Mouse (Mus musculus) MEL (cell line): ENCODE data around the gene Bcas3.

Experiments used
- CHD1 ChIP-seq: IDR thresholded peaks from 2 replicates; pipeline ENCODE4 v1.6.1; 2012; ENCODE audit warnings: low read depth, mild to moderate bottlenecking, inconsistent platforms, low read length, improper control_type of control experiment
- CHD2 ChIP-seq: IDR thresholded peaks from 2 replicates; pipeline ENCODE4 v1.6.1; 2011; ENCODE audit warnings: low read length, improper control_type of control experiment
- CTCF ChIP-seq, 3 experiments: IDR thresholded peaks in 2 of 3; conservative IDR thresholded peaks in 1 of 3; 2 replicates each; pipeline ENCODE4 v1.5.1; 2011 to 2012; ENCODE audit warnings: low read length in 3 of 3, low read depth in 2 of 3, mild to moderate bottlenecking in 2 of 3, improper control_type of control experiment in 1 of 3, inconsistent platforms in 1 of 3, mixed read lengths in 1 of 3, moderate library complexity in 1 of 3; ENCODE audit not compliant: control insufficient read depth in 1 of 3, insufficient read depth in 1 of 3, poor library complexity in 1 of 3, severe bottlenecking in 1 of 3
- GATA1 ChIP-seq: IDR thresholded peaks from 2 replicates; pipeline ENCODE4 v1.6.1; 2011; ENCODE audit warnings: low read depth, low read length, improper control_type of control experiment
- MAZ ChIP-seq: IDR thresholded peaks from 2 replicates; pipeline ENCODE4 v1.6.1; 2012; ENCODE audit warnings: low read depth, mild to moderate bottlenecking, inconsistent platforms, low read length, improper control_type of control experiment
- POLR2A ChIP-seq, 2 experiments: IDR thresholded peaks; 2 replicates each; pipeline ENCODE4 v1.6.1; 2011 to 2012; ENCODE audit warnings: low read length in 2 of 2, mild to moderate bottlenecking in 2 of 2, control low read depth in 1 of 2, improper control_type of control experiment in 1 of 2, low read depth in 1 of 2, moderate library complexity in 1 of 2; ENCODE audit not compliant: control insufficient read depth in 1 of 2, insufficient read depth in 1 of 2, poor library complexity in 1 of 2
- SIN3A ChIP-seq: IDR thresholded peaks from 2 replicates; pipeline ENCODE4 v1.6.1; 2012; ENCODE audit warnings: low read length, improper control_type of control experiment, inconsistent platforms
- TAL1 ChIP-seq: IDR thresholded peaks from 2 replicates; pipeline ENCODE4 v1.6.1; 2012; ENCODE audit warnings: mild to moderate bottlenecking, inconsistent platforms, low read length, moderate library complexity, mixed read lengths
- ZKSCAN1 ChIP-seq: IDR thresholded peaks from 2 replicates; pipeline ENCODE4 v1.6.1; 2012; ENCODE audit warnings: low read depth, mild to moderate bottlenecking, inconsistent platforms, low read length, improper control_type of control experiment, moderate library complexity

DNA sequence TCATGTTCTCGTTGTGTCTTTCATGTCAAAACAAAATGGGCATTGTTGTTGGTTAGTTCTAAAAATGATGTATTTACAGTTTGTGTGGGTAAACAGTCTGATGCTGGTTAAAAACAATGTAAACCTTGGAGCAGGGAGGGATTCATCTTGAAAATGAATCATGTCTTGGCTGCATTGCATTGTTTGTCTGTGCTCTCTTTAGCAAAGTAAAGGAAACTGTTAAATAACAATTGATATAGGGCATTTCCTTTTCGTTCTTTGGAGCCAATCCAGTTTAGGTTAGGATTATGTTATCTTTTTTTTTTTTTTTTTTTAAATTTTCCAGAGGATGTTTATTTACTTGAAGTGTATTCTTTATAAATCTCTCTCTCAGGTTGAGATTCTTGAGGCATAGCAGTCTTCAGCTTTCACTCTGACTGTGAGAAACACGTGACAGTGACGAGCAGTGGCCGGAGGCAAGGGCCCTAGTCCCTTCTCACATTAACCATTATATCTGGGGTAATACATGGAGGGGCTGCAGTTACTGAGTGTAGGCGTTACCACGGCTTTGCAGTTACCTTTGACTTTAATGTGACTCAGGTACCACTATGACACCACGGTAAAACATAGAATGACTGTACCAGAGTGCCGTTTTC is 158.4 kb downstream of the Bcas3 start:
- no peak for TF ChIP-seq SIN3A
- TF ChIP-seq TAL1, result no peak
- TF ChIP-seq CTCF (IDR thresholded peaks at IDR 0.05 in 2 of 3, conservative IDR thresholded peaks at IDR 0.05 in 1 of 3; ENCODE audit: control insufficient read depth in 1 of 3, insufficient read depth in 1 of 3, low read depth in 2 of 3, low read length in 3 of 3, poor library complexity in 1 of 3, severe bottlenecking in 1 of 3), result no peak
- TF ChIP-seq MAZ, result no peak
- no peak for TF ChIP-seq ZKSCAN1
- no peak for TF ChIP-seq CHD1
- TF ChIP-seq CHD2, result no peak
- TF ChIP-seq GATA1, result no peak
- no peak for TF ChIP-seq POLR2A (IDR thresholded peaks at IDR 0.05; ENCODE audit: control insufficient read depth in 1 of 2, insufficient read depth in 1 of 2, low read depth in 1 of 2, low read length in 2 of 2, poor library complexity in 1 of 2)
